Mouse (Mus musculus) midbrain, postnatal 0 days (tissue): Measurements from ENCODE around the gene Gimap7. TPM values are rescaled to one million over a fixed set of nuclear protein-coding genes. Genes with fewer than 3 reads are reported as not detected.

Experiments
- ATAC-seq: fragments of 200-750 bp; cut with Nextera tagmentation; 2 replicates; pipeline ENCODE4 v1.8.0; 2017; ENCODE audit warnings: moderate number of reproducible peaks, mild to moderate bottlenecking, moderate TSS enrichment, moderate library complexity; ENCODE audit not compliant: low FRiP score
- DNase-seq: peaks from one replicate; pipeline ENCODE4 v3.0.0-alpha.2; 2015; ENCODE audit warnings: low spot score
- H3K27ac ChIP-seq: fragments of 300-500 bp; sonication (generic); 2 replicates; pipeline ENCODE4 v1.5.1; 2014; ENCODE audit warnings: low read depth, mild to moderate bottlenecking, low read length, mixed read lengths
- H3K27me3 ChIP-seq: fragments of 300-500 bp; sonication (generic); 2 replicates; pipeline ENCODE4 v1.6.1; 2014; ENCODE audit warnings: low read length, control low read depth, mixed read lengths; ENCODE audit not compliant: insufficient read depth
- H3K36me3 ChIP-seq: fragments of 300-500 bp; sonication (generic); 2 replicates; pipeline ENCODE4 v1.6.1; 2014; ENCODE audit warnings: low read length, control low read depth, mixed read lengths; ENCODE audit not compliant: insufficient read depth
- H3K4me1 ChIP-seq: fragments of 300-500 bp; sonication (generic); 2 replicates; pipeline ENCODE4 v1.6.1; 2014; ENCODE audit warnings: mild to moderate bottlenecking, control low read depth, antibody characterized with exemption, low read length, mixed read lengths; ENCODE audit not compliant: insufficient read depth
- H3K4me2 ChIP-seq: fragments of 300-500 bp; sonication (generic); 2 replicates; pipeline ENCODE4 v1.6.1; 2014; ENCODE audit warnings: low read depth, mild to moderate bottlenecking, low read length, mixed read lengths; ENCODE audit not compliant: poor library complexity, severe bottlenecking
- H3K4me3 ChIP-seq: fragments of 300-500 bp; sonication (generic); 2 replicates; pipeline ENCODE4 v1.5.1; 2014; ENCODE audit warnings: low read depth, mild to moderate bottlenecking, low read length, moderate library complexity
- H3K9ac ChIP-seq: fragments of 300-500 bp; sonication (generic); replicated peaks from 2 replicates; pipeline ENCODE4 v1.6.1; 2014; ENCODE audit warnings: mild to moderate bottlenecking, low read length, moderate library complexity, mixed read lengths; ENCODE audit not compliant: poor library complexity, severe bottlenecking
- H3K9me3 ChIP-seq: fragments of 300-500 bp; sonication (generic); 2 replicates; pipeline ENCODE4 v1.6.1; 2016; ENCODE audit warnings: low read length, control low read depth
- CTCF ChIP-seq: IDR thresholded peaks from 2 replicates; pipeline ENCODE4 v1.5.1; 2016; ENCODE audit warnings: antibody characterized with exemption, mild to moderate bottlenecking
- WGBS: fragments of 180-500 bp; shearing (Covaris S2); extraction: QIAGEN DNeasy Blood & Tissue Kit; methylation state at CpG from one replicate; pipeline ENCODE4 v1.1.7; 2014; 5-methylcytosine and 5-hydroxymethylcytosine counted together
- polyA plus RNA-seq: library from polyadenylated mRNA; unstranded; fragments of >200 nt; fragmentation: Nextera tagmentation; extraction: Ambion mirVana; gene quantifications from 2 replicates; pipeline ENCODE4 v1.2.1, GENCODE M21; 2015
- total RNA-seq: library from RNA; depleted of rRNA; stranded (reverse); fragments of >200 nt; gene quantifications from 2 replicates; pipeline ENCODE4 v1.2.3, GENCODE M21; 2014; rRNA removed

Gimap7 gene
- total RNA-seq: not detected in 2 replicates
- not detected in 2 replicates for polyA plus RNA-seq

GRCm38 (mm10) chr6:48718455-48718854, at the start of gene Gimap7, which contains the start of gene Gm28053:
Gene Gimap7 (plus strand): TSS chr6:48718621.
Gene Gm28053 (plus strand): TSS chr6:48718607.
- no peaks in the 10 kb centered on the region for H3K27me3 ChIP-seq
- no peak for TF ChIP-seq CTCF
- no peak within 1 kb of the TSS for H3K4me2 ChIP-seq
- 63% methylated on average over 2 of the region's 2 CpGs for WGBS
- no peak for ATAC-seq
- no peak within 1 kb of the TSS for H3K4me3 ChIP-seq
- no peaks in the 10 kb centered on the region for H3K9me3 ChIP-seq
- H3K27ac ChIP-seq: no peak within 1 kb of the TSS
- no peaks in the 10 kb centered on the region for H3K36me3 ChIP-seq
- no peaks in the 10 kb centered on the region for H3K4me1 ChIP-seq
- no peak for DNase-seq
- H3K9ac ChIP-seq: no peak within 1 kb of the TSS

GRCm38 (mm10) chr6:48669446-48669969, 48.9 kb upstream of the Gimap7 start:
- Histone ChIP-seq H3K4me1 (no peaks in the 10 kb centered on the region), H3K4me3 (no peak overlapping the region), H3K27me3 (no peaks in the 10 kb centered on the region), H3K27ac (no peak overlapping the region), H3K9ac (no peak overlapping the region), H3K9me3 (no peaks in the 10 kb centered on the region), H3K36me3 (no peaks in the 10 kb centered on the region), H3K4me2 (no peak overlapping the region)
- no peak for DNase-seq
- ATAC-seq: no peak
- TF ChIP-seq CTCF: no peak
- 66% methylated on average over 2 of the region's 2 CpGs for WGBS

- H3K4me3 ChIP-seq: no peak overlapping the region
- H3K9me3 ChIP-seq: no peaks in the 10 kb centered on the region
- ATAC-seq (no peak), DNase-seq (no peak)
- H3K4me2 ChIP-seq: no peak overlapping the region
- TF ChIP-seq CTCF: no peak
- H3K27ac ChIP-seq: no peak overlapping the region
- no peak overlapping the region for H3K9ac ChIP-seq
- no peaks in the 10 kb centered on the region for H3K27me3 ChIP-seq
- WGBS: 93% methylated on average over 9 of the region's 9 CpGs
- H3K4me1 ChIP-seq: no peaks in the 10 kb centered on the region
- no peaks in the 10 kb centered on the region for H3K36me3 ChIP-seq
Observed at GRCm38 (mm10) chr6:48674291-48675058, 43.9 kb upstream of the Gimap7 start.

GRCm38 (mm10) chr6:48675400-48675930, 43.0 kb upstream of the Gimap7 start:
- Histone ChIP-seq H3K4me1 (no peaks in the 10 kb centered on the region), H3K9me3 (no peaks in the 10 kb centered on the region), H3K27me3 (no peaks in the 10 kb centered on the region), H3K4me2 (peak overlapping the region; percentile 29; the same call in 1 of the 2 replicates), H3K4me3 (no peak overlapping the region), H3K9ac (no peak overlapping the region), H3K36me3 (no peaks in the 10 kb centered on the region), H3K27ac (no peak overlapping the region)
- TF ChIP-seq CTCF: no peak
- no peak for DNase-seq
- ATAC-seq: no peak
- WGBS: 39% methylated on average over 10 of the region's 10 CpGs

DNA sequence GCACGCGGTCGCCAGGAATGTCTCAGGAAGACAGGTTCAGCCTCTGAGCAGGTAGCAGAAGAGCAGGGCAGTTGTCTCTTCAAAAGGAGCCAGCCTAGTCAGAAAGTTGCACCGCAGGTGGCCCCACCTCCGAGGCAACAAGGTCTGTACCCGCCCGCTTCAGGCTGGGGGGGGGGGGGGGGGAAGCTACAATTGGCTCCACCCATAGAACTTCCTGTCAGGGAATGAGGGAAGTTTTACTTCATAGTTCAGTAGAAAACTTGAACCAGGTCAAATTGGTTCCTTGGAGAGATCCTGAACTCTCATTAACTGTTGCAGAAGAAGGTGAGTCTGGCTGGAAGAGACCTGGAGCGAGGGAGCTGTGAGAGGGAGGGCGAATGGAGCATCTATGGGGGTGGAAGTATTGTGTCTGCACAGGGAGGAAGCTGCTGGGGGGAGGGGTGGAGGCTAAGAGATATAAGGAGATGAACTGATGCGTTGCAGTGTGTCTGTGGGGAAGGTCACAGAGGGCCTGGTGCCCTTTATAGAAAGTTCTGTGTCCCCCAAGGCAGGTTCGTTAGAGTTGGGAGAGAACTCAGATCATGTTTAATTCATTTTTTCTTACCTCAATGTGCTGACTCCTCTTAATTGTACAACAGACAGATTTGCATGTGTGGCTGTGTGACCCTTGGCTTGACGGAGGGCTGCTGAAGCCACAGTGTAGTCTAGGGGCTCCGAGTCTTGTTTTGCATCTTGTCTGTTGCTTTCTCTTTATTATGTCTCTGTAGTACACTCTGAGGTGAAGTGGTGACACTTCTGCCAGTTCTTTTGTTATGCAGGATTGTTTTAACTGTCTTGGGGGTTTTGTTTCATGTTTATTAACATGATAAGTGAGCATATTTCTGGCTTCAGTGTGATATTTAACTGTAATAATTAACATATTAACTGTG, 42.2 kb upstream of the Gimap7 start, which contains the start of gene Gimap9:
TSS of gene Gimap9 (plus strand) at position 199 of the 929 bp plus-strand sequence.
- TF ChIP-seq CTCF: no peak
- H3K27me3 ChIP-seq: no peaks in the 10 kb centered on the region
- DNase-seq (no peak), ATAC-seq (no peak)
- H3K27ac ChIP-seq: no peak within 1 kb of the TSS
- H3K4me1 ChIP-seq: no peaks in the 10 kb centered on the region
- H3K9ac ChIP-seq: no peak within 1 kb of the TSS
- H3K4me2 ChIP-seq: peak within 1 kb of the TSS; percentile 29
- WGBS: 23% methylated on average over 13 of the region's 13 CpGs
- H3K9me3 ChIP-seq: no peaks in the 10 kb centered on the region
- no peaks in the 10 kb centered on the region for H3K36me3 ChIP-seq
- H3K4me3 ChIP-seq: no peak within 1 kb of the TSS
